Mouse (Mus musculus): ENCODE measurements around the gene Zfp664.

DNA sequence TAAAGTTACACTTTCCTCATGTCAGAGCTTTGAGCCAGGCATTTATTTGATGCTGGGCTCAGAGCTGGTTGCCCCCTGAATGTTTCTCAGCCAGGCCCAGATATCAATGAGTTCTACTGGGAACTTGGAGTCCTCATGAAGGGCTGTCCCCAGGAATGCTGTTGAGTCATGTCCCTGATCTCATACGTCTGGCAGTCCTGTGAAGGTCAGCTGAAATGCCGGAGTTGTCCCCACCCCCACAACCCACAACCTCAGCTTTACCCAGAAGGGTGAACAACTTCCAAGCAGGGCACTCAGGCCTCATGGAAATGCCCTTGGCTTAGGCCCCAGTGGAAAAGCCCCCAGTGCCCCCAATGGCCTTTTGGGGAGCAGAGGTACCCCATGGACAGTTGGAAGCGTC, 57.3 kb downstream of the Zfp664 start:
- TF ChIP-seq MYOG (IDR thresholded peaks at IDR 0.05; ENCODE audit: control insufficient read depth, extremely low read depth, insufficient read length) (no peak), CEBPB (IDR thresholded peaks at IDR 0.05; ENCODE audit: low read depth) (no peak), MAX (IDR thresholded peaks at IDR 0.05) (no peak)
